Mouse (Mus musculus): ENCODE results near the gene Ikzf3. TPM values are rescaled to one million over a fixed set of nuclear protein-coding genes. Genes with fewer than 3 reads are reported as not detected.

Ikzf3 gene
- not detected for polyA plus RNA-seq (2012; fragmentation: generic; extraction: Trizol)

- Histone ChIP-seq H3K4me3 (no peak within 1 kb of the TSS), H3K36me3 (ENCODE audit: control insufficient read depth, insufficient read depth) (no peaks in the 10 kb centered on the region), H3ac (ENCODE audit: control insufficient read depth, insufficient read length) (no peak within 1 kb of the TSS), H3K27me3 (ENCODE audit: control insufficient read depth, insufficient read depth, insufficient read length) (peaks cover 41% of the 10 kb centered on the region), H3K79me2 (ENCODE audit: control insufficient read depth, insufficient read depth) (no peaks in the 10 kb centered on the region), H3K4me2 (ENCODE audit: low read depth) (no peak within 1 kb of the TSS)
- TF ChIP-seq POLR2AphosphoS2 (IDR thresholded peaks at IDR 0.05; ENCODE audit: insufficient read length, low read depth) = no peak
- TF ChIP-seq POLR2A (IDR thresholded peaks at IDR 0.05; ENCODE audit: insufficient read length, low read depth) = no peak
- TF ChIP-seq MAX (IDR thresholded peaks at IDR 0.05; ENCODE audit: low read depth) = no peak
- no peak for TF ChIP-seq E2F4 (IDR thresholded peaks at IDR 0.05; ENCODE audit: insufficient read depth)
- TF ChIP-seq SRF (IDR thresholded peaks at IDR 0.05; ENCODE audit: control insufficient read depth, insufficient read length, low read depth) = no peak
- no peak for TF ChIP-seq USF1 (IDR thresholded peaks at IDR 0.05; ENCODE audit: low read depth)
- no peak for TF ChIP-seq REST (IDR thresholded peaks at IDR 0.05; ENCODE audit: insufficient read depth, insufficient read length)
- no peak for TF ChIP-seq CEBPB (IDR thresholded peaks at IDR 0.05; ENCODE audit: insufficient read depth, poor library complexity, severe bottlenecking)
- TF ChIP-seq TCF12 (IDR thresholded peaks at IDR 0.05; ENCODE audit: insufficient read depth, poor library complexity, severe bottlenecking) = no peak
- TF ChIP-seq MYOG (IDR thresholded peaks at IDR 0.05; ENCODE audit: control insufficient read depth in 1 of 3, insufficient read depth in 1 of 3, insufficient read length in 2 of 3, low read depth in 2 of 3) = no peak
- no peak for TF ChIP-seq TCF3 (IDR thresholded peaks at IDR 0.05; ENCODE audit: insufficient read length, low read depth)
- TF ChIP-seq MYOD1 (IDR thresholded peaks at IDR 0.05; ENCODE audit: control insufficient read depth in 1 of 3, insufficient read length in 2 of 3, low read depth in 2 of 3) = no peak
Measured at GRCm38 (mm10) chr11:98545711-98546231, at the start of gene Ikzf3. TSS of gene Ikzf3 (minus strand) at chr11:98546031.

- Histone ChIP-seq H3K4me2 (ENCODE audit: low read depth) (no peak overlapping the region), H3ac (ENCODE audit: control insufficient read depth, insufficient read length) (no peak overlapping the region), H3K27me3 (ENCODE audit: control insufficient read depth, insufficient read depth, insufficient read length) (peaks cover 51% of the 10 kb centered on the region), H3K79me2 (ENCODE audit: control insufficient read depth, insufficient read depth) (no peaks in the 10 kb centered on the region), H3K4me3 (no peak overlapping the region), H3K36me3 (ENCODE audit: control insufficient read depth, insufficient read depth) (no peaks in the 10 kb centered on the region)
- TF ChIP-seq TCF3 (IDR thresholded peaks at IDR 0.05; ENCODE audit: insufficient read length, low read depth) (peak; percentile 93), MYOG (IDR thresholded peaks at IDR 0.05; ENCODE audit: control insufficient read depth in 1 of 3, insufficient read depth in 1 of 3, insufficient read length in 2 of 3, low read depth in 2 of 3) (peak; percentile 89 to 99 (median 96)), MYOD1 (IDR thresholded peaks at IDR 0.05; ENCODE audit: control insufficient read depth in 1 of 3, insufficient read length in 2 of 3, low read depth in 2 of 3) (peak; percentile 73 to 98 (median 95)), TCF12 (IDR thresholded peaks at IDR 0.05; ENCODE audit: insufficient read depth, poor library complexity, severe bottlenecking) (peak; percentile 86), CEBPB (IDR thresholded peaks at IDR 0.05; ENCODE audit: insufficient read depth, poor library complexity, severe bottlenecking) (no peak), POLR2A (IDR thresholded peaks at IDR 0.05; ENCODE audit: insufficient read length, low read depth) (no peak)
Measured at GRCm38 (mm10) chr11:98595473-98595872, 49.6 kb upstream of the Ikzf3 start.

GRCm38 (mm10) chr11:98595021-98595420 is 49.2 kb upstream of the Ikzf3 start:
- no peaks in the 10 kb centered on the region for H3K36me3 ChIP-seq (ENCODE audit: control insufficient read depth, insufficient read depth)
- no peak overlapping the region for H3K4me3 ChIP-seq
- no peak overlapping the region for H3ac ChIP-seq (ENCODE audit: control insufficient read depth, insufficient read length)
- H3K79me2 ChIP-seq (ENCODE audit: control insufficient read depth, insufficient read depth) = no peaks in the 10 kb centered on the region
- peaks cover 47% of the 10 kb centered on the region for H3K27me3 ChIP-seq (ENCODE audit: control insufficient read depth, insufficient read depth, insufficient read length)
- no peak overlapping the region for H3K4me2 ChIP-seq (ENCODE audit: low read depth)
- TF ChIP-seq MYOG (IDR thresholded peaks at IDR 0.05; ENCODE audit: control insufficient read depth in 1 of 3, insufficient read depth in 1 of 3, insufficient read length in 2 of 3, low read depth in 2 of 3) (peak in 1 of 3 experiments; percentile 28), MYOD1 (IDR thresholded peaks at IDR 0.05; ENCODE audit: control insufficient read depth in 1 of 3, insufficient read length in 2 of 3, low read depth in 2 of 3) (peak in 2 of 3 experiments; percentile 9 to 47), USF1 (IDR thresholded peaks at IDR 0.05; ENCODE audit: low read depth) (no peak), REST (IDR thresholded peaks at IDR 0.05; ENCODE audit: insufficient read depth, insufficient read length) (no peak)

GRCm38 (mm10) chr11:98590548-98591445 is 45.0 kb upstream of the Ikzf3 start:
- Histone ChIP-seq H3K4me3 (no peak overlapping the region), H3K27me3 (ENCODE audit: control insufficient read depth, insufficient read depth, insufficient read length) (peaks cover 22% of the 10 kb centered on the region), H3ac (ENCODE audit: control insufficient read depth, insufficient read length) (no peak overlapping the region), H3K36me3 (ENCODE audit: control insufficient read depth, insufficient read depth) (no peaks in the 10 kb centered on the region), H3K79me2 (ENCODE audit: control insufficient read depth, insufficient read depth) (peaks cover 9% of the 10 kb centered on the region), H3K4me2 (ENCODE audit: low read depth) (no peak overlapping the region)
- peak in 2 of 3 experiments; percentile 42 to 64 for TF ChIP-seq MYOG (IDR thresholded peaks at IDR 0.05; ENCODE audit: control insufficient read depth in 1 of 3, insufficient read depth in 1 of 3, insufficient read length in 2 of 3, low read depth in 2 of 3)
- no peak for TF ChIP-seq REST (IDR thresholded peaks at IDR 0.05; ENCODE audit: insufficient read depth, insufficient read length)
- TF ChIP-seq MYOD1 (IDR thresholded peaks at IDR 0.05; ENCODE audit: control insufficient read depth in 1 of 3, insufficient read length in 2 of 3, low read depth in 2 of 3) = peak in 1 of 3 experiments; percentile 63
- TF ChIP-seq SRF (IDR thresholded peaks at IDR 0.05; ENCODE audit: control insufficient read depth, insufficient read length, low read depth) = no peak

- Histone ChIP-seq H3K4me3 (no peak overlapping the region), H3K4me2 (ENCODE audit: low read depth) (peak overlapping the region; percentile 87), H3ac (ENCODE audit: control insufficient read depth, insufficient read length) (no peak overlapping the region), H3K27me3 (ENCODE audit: control insufficient read depth, insufficient read depth, insufficient read length) (peaks cover 18% of the 10 kb centered on the region), H3K79me2 (ENCODE audit: control insufficient read depth, insufficient read depth) (peaks cover 20% of the 10 kb centered on the region), H3K36me3 (ENCODE audit: control insufficient read depth, insufficient read depth) (no peaks in the 10 kb centered on the region)
- no peak for TF ChIP-seq POLR2A (IDR thresholded peaks at IDR 0.05; ENCODE audit: insufficient read length, low read depth)
- TF ChIP-seq USF1 (IDR thresholded peaks at IDR 0.05; ENCODE audit: low read depth) = no peak
- TF ChIP-seq TCF3 (IDR thresholded peaks at IDR 0.05; ENCODE audit: insufficient read length, low read depth) = no peak
- TF ChIP-seq TCF12 (IDR thresholded peaks at IDR 0.05; ENCODE audit: insufficient read depth, poor library complexity, severe bottlenecking) = no peak
- TF ChIP-seq POLR2AphosphoS2 (IDR thresholded peaks at IDR 0.05; ENCODE audit: insufficient read length, low read depth) = no peak
- TF ChIP-seq MYOG (IDR thresholded peaks at IDR 0.05; ENCODE audit: control insufficient read depth in 1 of 3, insufficient read depth in 1 of 3, insufficient read length in 2 of 3, low read depth in 2 of 3) = no peak
- TF ChIP-seq REST (IDR thresholded peaks at IDR 0.05; ENCODE audit: insufficient read depth, insufficient read length) = no peak
- no peak for TF ChIP-seq SRF (IDR thresholded peaks at IDR 0.05; ENCODE audit: control insufficient read depth, insufficient read length, low read depth)
- TF ChIP-seq MYOD1 (IDR thresholded peaks at IDR 0.05; ENCODE audit: control insufficient read depth in 1 of 3, insufficient read length in 2 of 3, low read depth in 2 of 3) = no peak
- no peak for TF ChIP-seq CEBPB (IDR thresholded peaks at IDR 0.05; ENCODE audit: insufficient read depth, poor library complexity, severe bottlenecking)
- TF ChIP-seq E2F4 (IDR thresholded peaks at IDR 0.05; ENCODE audit: insufficient read depth) = no peak
- no peak for TF ChIP-seq MAX (IDR thresholded peaks at IDR 0.05; ENCODE audit: low read depth)
Measured at GRCm38 (mm10) chr11:98589306-98589705, 43.5 kb upstream of the Ikzf3 start.
